Mouse (Mus musculus): Measurements from ENCODE around the gene Serpina1f. TPM values are rescaled to one million over a fixed set of nuclear protein-coding genes. Genes with fewer than 3 reads are reported as not detected.
"Not testable (repeated sequence)": the region's sequence is repeated elsewhere in the genome, so short reads cannot be mapped to it uniquely, and the experiment has no call there.

Gene Serpina1f
- polyA plus RNA-seq (2015; fragmentation: Nextera tagmentation; extraction: Ambion mirVana), result not detected in 2 replicates

- ATAC-seq (ENCODE audit: low FRiP score), result no peak
- Histone ChIP-seq H3K4me3 (replicated peaks) (no peak within 1 kb of the TSS), H3K4me2 (no peak within 1 kb of the TSS), H3K27ac (replicated peaks) (no peak within 1 kb of the TSS), H3K4me1 (no peaks in the 10 kb centered on the region), H3K27me3 (replicated peaks) (no peaks in the 10 kb centered on the region), H3K36me3 (no peaks in the 10 kb centered on the region), H3K9me3 (replicated peaks) (no peaks in the 10 kb centered on the region), H3K9ac (replicated peaks) (no peak within 1 kb of the TSS)
- 91% methylated on average over 8 of the region's 8 CpGs for WGBS
These were observed at the start of gene Serpina1f for GRCm38 (mm10) chr12:103695429-103695828. Gene Serpina1f, minus strand, starts transcription at chr12:103695529.

DNA sequence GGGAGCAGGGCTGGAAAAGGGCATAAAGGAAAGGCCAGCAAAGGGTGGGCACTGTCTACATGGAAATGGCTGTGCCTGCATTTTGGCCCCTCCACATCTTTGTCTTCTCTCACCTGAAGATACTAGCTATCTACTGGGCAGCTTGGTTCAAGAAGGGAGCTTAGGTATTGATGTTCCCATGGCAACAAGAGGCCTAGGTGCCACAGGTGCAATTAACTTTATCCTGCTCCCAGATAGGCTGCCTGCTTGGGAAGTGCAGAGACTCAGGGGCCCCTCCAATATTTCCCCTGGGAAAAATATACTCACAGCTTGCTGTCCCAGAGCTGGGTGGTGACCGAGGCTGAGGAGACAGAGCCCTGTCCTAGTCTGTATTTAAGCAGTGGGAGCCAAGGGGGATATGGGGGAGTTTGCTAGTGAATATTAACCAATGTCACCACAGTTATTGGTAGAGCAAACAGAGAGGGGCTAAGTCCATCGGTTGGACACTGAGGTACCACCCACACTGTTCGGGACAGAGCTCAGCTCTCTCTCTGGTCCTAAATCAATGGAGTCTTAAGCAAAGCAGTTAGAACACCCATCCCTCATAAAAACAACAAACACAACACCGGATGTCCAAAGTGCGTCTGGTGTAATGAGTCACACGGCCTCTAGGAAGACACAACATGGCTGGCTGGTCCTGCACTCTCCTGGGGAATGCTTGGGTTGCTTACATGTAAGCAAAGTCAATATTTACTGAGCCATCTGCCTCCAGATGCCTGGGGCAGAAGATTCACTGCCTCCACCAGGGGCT lies 42.7 kb upstream of the Serpina1f start:
- H3K4me1 ChIP-seq; H3K4me2 ChIP-seq; H3K4me3 ChIP-seq (replicated peaks); ATAC-seq (ENCODE audit: low FRiP score); H3K9ac ChIP-seq (replicated peaks); H3K36me3 ChIP-seq; H3K27me3 ChIP-seq (replicated peaks); H3K27ac ChIP-seq (replicated peaks); H3K9me3 ChIP-seq (replicated peaks): not testable (repeated sequence)
- WGBS, result 91% methylated on average over 6 of the region's 6 CpGs

- not testable (repeated sequence) for ATAC-seq (ENCODE audit: low FRiP score); H3K9ac ChIP-seq (replicated peaks); H3K4me3 ChIP-seq (replicated peaks); H3K4me1 ChIP-seq; H3K27ac ChIP-seq (replicated peaks); H3K4me2 ChIP-seq; H3K36me3 ChIP-seq; H3K27me3 ChIP-seq (replicated peaks); H3K9me3 ChIP-seq (replicated peaks)
- WGBS, result 92% methylated on average over 4 of the region's 4 CpGs
These were observed 40.2 kb upstream of the Serpina1f start for GRCm38 (mm10) chr12:103735566-103735965.

DNA sequence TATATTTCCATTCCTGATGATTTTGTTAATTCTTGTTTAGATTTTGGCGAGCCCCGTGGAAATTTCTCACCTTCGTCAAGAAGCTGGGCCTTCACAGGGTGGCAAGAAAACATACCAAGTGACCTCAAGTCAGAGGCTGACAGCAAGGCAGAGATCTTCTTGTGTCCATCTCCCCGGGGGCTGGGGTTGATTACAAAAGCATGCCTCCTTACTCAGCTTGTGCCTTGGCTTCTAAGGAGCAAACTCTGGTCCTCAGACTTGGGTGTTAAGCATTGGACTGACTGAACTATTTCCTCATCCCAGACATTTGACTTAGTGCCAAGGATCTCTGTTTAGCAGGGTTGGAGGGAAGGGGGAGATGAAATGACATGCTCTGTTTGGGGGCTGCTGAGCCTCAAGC lies 39.8 kb upstream of the Serpina1f start:
- not testable (repeated sequence) for H3K4me1 ChIP-seq; H3K9ac ChIP-seq (replicated peaks); H3K4me2 ChIP-seq; H3K36me3 ChIP-seq; H3K27me3 ChIP-seq (replicated peaks); H3K9me3 ChIP-seq (replicated peaks); ATAC-seq (ENCODE audit: low FRiP score); H3K4me3 ChIP-seq (replicated peaks); H3K27ac ChIP-seq (replicated peaks)
- WGBS, result 89% methylated on average over 4 of the region's 4 CpGs

DNA sequence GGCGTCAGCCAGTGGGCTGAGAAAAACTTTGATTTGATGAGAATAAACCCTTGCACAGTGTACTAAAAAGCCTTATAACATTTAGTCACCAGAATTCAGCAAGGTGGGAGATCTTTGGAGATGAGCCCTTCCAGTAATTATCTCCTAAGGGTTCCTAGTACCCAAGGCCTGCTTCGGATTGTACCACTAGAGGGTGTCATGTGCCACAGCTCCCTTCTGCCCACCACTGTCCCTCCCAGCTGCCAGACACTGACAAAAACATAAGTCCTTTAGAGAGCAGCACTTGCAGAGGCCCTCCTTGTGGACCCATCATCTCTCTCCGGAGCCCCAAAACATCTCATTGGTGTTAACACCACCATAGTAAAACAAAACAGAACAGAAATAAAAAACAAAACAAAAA lies 16.2 kb upstream of the Serpina1f start:
- Histone ChIP-seq H3K9me3 (replicated peaks) (no peaks in the 10 kb centered on the region), H3K9ac (replicated peaks) (no peak overlapping the region), H3K4me1 (no peaks in the 10 kb centered on the region), H3K36me3 (no peaks in the 10 kb centered on the region), H3K27me3 (replicated peaks) (no peaks in the 10 kb centered on the region), H3K4me3 (replicated peaks) (no peak overlapping the region), H3K4me2 (no peak overlapping the region), H3K27ac (replicated peaks) (no peak overlapping the region)
- 81% methylated on average over 3 of the region's 3 CpGs for WGBS
- no peak for ATAC-seq (ENCODE audit: low FRiP score)

DNA sequence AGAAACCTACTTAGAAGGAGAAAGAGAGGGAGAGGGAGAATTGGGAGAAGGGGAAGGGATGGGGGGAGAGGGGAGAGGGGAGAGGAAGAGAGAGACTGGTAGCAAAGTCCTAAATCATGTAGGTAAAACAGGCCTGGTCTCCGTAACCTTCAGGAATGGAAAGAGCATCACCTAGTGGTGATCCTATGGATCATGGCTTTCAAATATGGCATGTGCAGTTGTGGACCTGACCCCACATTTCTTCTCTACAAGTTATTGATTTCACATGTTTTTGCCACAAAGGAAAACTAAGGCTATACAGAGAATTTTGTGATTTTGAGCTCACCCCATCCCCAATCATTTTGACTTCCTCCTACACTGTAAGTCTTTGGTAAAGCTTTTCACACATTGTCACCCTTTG lies 15.1 kb upstream of the Serpina1f start:
- no peak for ATAC-seq (ENCODE audit: low FRiP score)

GRCm38 (mm10) chr12:103706113-103706512 lies 10.8 kb upstream of the Serpina1f start:
- no peaks in the 10 kb centered on the region for H3K27me3 ChIP-seq (replicated peaks)
- H3K27ac ChIP-seq (replicated peaks), result no peak overlapping the region
- H3K9me3 ChIP-seq (replicated peaks), result no peaks in the 10 kb centered on the region
- no peak overlapping the region for H3K4me2 ChIP-seq
- H3K9ac ChIP-seq (replicated peaks), result no peak overlapping the region
- no peaks in the 10 kb centered on the region for H3K36me3 ChIP-seq
- no peak overlapping the region for H3K4me3 ChIP-seq (replicated peaks)
- H3K4me1 ChIP-seq, result no peaks in the 10 kb centered on the region
- ATAC-seq (ENCODE audit: low FRiP score), result no peak
- 90% methylated on average over 4 of the region's 4 CpGs for WGBS

More for the DNA sequence above, 15.1 kb upstream of the Serpina1f start:
- WGBS, result 67% methylated on average over 1 of the region's 1 CpGs
- H3K27me3 ChIP-seq (replicated peaks), result no peaks in the 10 kb centered on the region
- H3K27ac ChIP-seq (replicated peaks), result no peak overlapping the region
- H3K4me1 ChIP-seq, result no peaks in the 10 kb centered on the region
- no peaks in the 10 kb centered on the region for H3K9me3 ChIP-seq (replicated peaks)
- H3K9ac ChIP-seq (replicated peaks), result no peak overlapping the region
- H3K36me3 ChIP-seq, result no peaks in the 10 kb centered on the region
- no peak overlapping the region for H3K4me3 ChIP-seq (replicated peaks)
- H3K4me2 ChIP-seq, result no peak overlapping the region

GRCm38 (mm10) chr12:103705547-103705946 lies 10.2 kb upstream of the Serpina1f start:
- ATAC-seq (ENCODE audit: low FRiP score), result no peak
- Histone ChIP-seq H3K27ac (replicated peaks) (no peak overlapping the region), H3K4me1 (no peaks in the 10 kb centered on the region), H3K27me3 (replicated peaks) (no peaks in the 10 kb centered on the region), H3K4me3 (replicated peaks) (no peak overlapping the region), H3K4me2 (no peak overlapping the region), H3K36me3 (no peaks in the 10 kb centered on the region), H3K9ac (replicated peaks) (no peak overlapping the region), H3K9me3 (replicated peaks) (no peaks in the 10 kb centered on the region)
- 65% methylated on average over 2 of the region's 2 CpGs for WGBS

GRCm38 (mm10) chr12:103700144-103700750 lies 4.9 kb upstream of the Serpina1f start:
- no peak overlapping the region for H3K9ac ChIP-seq (replicated peaks)
- WGBS, result 84% methylated on average over 4 of the region's 4 CpGs
- H3K27me3 ChIP-seq (replicated peaks), result no peaks in the 10 kb centered on the region
- H3K36me3 ChIP-seq, result no peaks in the 10 kb centered on the region
- no peaks in the 10 kb centered on the region for H3K4me1 ChIP-seq
- H3K4me3 ChIP-seq (replicated peaks), result no peak overlapping the region
- no peaks in the 10 kb centered on the region for H3K9me3 ChIP-seq (replicated peaks)
- H3K27ac ChIP-seq (replicated peaks), result no peak overlapping the region
- ATAC-seq (ENCODE audit: low FRiP score), result no peak
- no peak overlapping the region for H3K4me2 ChIP-seq

DNA sequence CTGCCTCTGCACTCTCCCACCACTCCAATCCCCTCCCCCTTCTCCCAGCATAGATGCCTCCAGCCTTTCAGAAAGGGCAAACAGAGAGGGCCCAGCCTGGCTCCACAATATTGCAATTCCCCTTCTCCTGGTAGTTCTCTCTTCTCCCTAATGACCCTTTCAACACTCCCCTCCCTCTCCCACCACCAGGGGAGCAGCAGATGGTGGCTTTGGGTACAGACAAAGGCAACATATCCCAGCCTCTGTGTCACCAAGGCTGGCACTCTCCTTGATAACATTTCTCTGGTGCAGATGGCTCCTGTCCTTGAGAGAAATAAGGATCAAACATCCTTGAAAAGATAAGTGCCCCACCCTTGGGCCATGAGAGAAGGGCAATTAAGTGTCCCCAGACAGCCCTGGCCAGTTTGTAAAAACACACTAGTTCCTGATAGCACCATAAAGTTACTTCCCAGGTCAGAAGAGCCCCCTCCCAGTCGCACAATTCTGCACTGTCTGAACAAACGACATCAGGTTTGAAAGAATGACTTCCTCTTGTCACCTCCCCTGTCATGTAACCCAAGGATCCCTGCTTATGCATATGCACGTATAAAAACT lies 7.0 kb downstream of the Serpina1f start:
- 19% methylated on average over 3 of the region's 3 CpGs for WGBS
- H3K36me3 ChIP-seq, result no peaks in the 10 kb centered on the region

GRCm38 (mm10) chr12:103687021-103687420 lies 8.3 kb downstream of the Serpina1f start:
- Histone ChIP-seq H3K9ac (replicated peaks) (no peak overlapping the region), H3K4me2 (no peak overlapping the region), H3K9me3 (replicated peaks) (no peaks in the 10 kb centered on the region), H3K4me1 (no peaks in the 10 kb centered on the region), H3K27me3 (replicated peaks) (no peaks in the 10 kb centered on the region), H3K4me3 (replicated peaks) (no peak overlapping the region), H3K36me3 (no peaks in the 10 kb centered on the region), H3K27ac (replicated peaks) (no peak overlapping the region)
- ATAC-seq (ENCODE audit: low FRiP score), result no peak
- 72% methylated on average over 7 of the region's 7 CpGs for WGBS

More for the DNA sequence above, 7.0 kb downstream of the Serpina1f start:
- Histone ChIP-seq H3K4me1 (no peaks in the 10 kb centered on the region), H3K27me3 (replicated peaks) (no peaks in the 10 kb centered on the region), H3K4me2 (no peak overlapping the region), H3K4me3 (replicated peaks) (no peak overlapping the region), H3K27ac (replicated peaks) (no peak overlapping the region), H3K9ac (replicated peaks) (no peak overlapping the region), H3K9me3 (replicated peaks) (no peaks in the 10 kb centered on the region)
- ATAC-seq (ENCODE audit: low FRiP score), result no peak

- Histone ChIP-seq H3K9me3 (replicated peaks) (no peaks in the 10 kb centered on the region), H3K27me3 (replicated peaks) (no peaks in the 10 kb centered on the region), H3K4me1 (no peaks in the 10 kb centered on the region), H3K27ac (replicated peaks) (no peak overlapping the region), H3K4me3 (replicated peaks) (no peak overlapping the region), H3K4me2 (no peak overlapping the region), H3K36me3 (no peaks in the 10 kb centered on the region), H3K9ac (replicated peaks) (no peak overlapping the region)
- 85% methylated on average over 3 of the region's 3 CpGs for WGBS
- ATAC-seq (ENCODE audit: low FRiP score), result no peak
These were observed 9.3 kb downstream of the Serpina1f start for GRCm38 (mm10) chr12:103686050-103686449.

Measured in neural tube, embryonic 15.5 days (tissue).